Mouse (Mus musculus) liver, postnatal 0 days (tissue): Measurements from ENCODE around the gene Rbms1. TPM values are rescaled to one million over a fixed set of nuclear protein-coding genes. Genes with fewer than 3 reads are reported as not detected.

Experiments
- ATAC-seq: fragments of 200-750 bp; cut with Nextera tagmentation; 2 replicates; pipeline ENCODE4 v1.8.0; 2017; ENCODE audit warnings: mild to moderate bottlenecking, moderate library complexity
- DNase-seq: peaks from one replicate; pipeline ENCODE4 v3.0.0-alpha.2; 2016
- H3K27ac ChIP-seq: fragments of 300-500 bp; sonication (generic); 2 replicates; pipeline ENCODE4 v1.5.1; 2014; ENCODE audit warnings: antibody characterized with exemption, moderate library complexity, mild to moderate bottlenecking, low read depth
- H3K27me3 ChIP-seq: fragments of 300-500 bp; sonication (generic); 2 replicates; pipeline ENCODE4 v1.6.1; 2014; ENCODE audit warnings: low read length, control low read depth, mixed read lengths; ENCODE audit not compliant: insufficient read depth
- H3K36me3 ChIP-seq: fragments of 300-500 bp; sonication (generic); replicated peaks from 2 replicates; pipeline ENCODE4 v1.6.1; 2014; ENCODE audit warnings: mild to moderate bottlenecking, control low read depth, low read length, moderate library complexity, mixed read lengths; ENCODE audit not compliant: insufficient read depth
- H3K4me1 ChIP-seq: fragments of 300-500 bp; sonication (generic); 2 replicates; pipeline ENCODE4 v1.6.1; 2014; ENCODE audit warnings: antibody characterized with exemption, mild to moderate bottlenecking, control low read depth; ENCODE audit not compliant: insufficient read depth
- H3K4me2 ChIP-seq: fragments of 300-500 bp; sonication (generic); 2 replicates; pipeline ENCODE4 v1.6.1; 2014; ENCODE audit warnings: low read depth, mild to moderate bottlenecking, low read length, moderate library complexity, mixed read lengths
- H3K4me3 ChIP-seq: fragments of 300-500 bp; sonication (generic); 2 replicates; pipeline ENCODE4 v1.5.1; 2014; ENCODE audit warnings: low read depth, low read length
- H3K9ac ChIP-seq: fragments of 300-500 bp; sonication (generic); replicated peaks from 2 replicates; pipeline ENCODE4 v1.6.1; 2014; ENCODE audit warnings: mild to moderate bottlenecking, moderate library complexity
- H3K9me3 ChIP-seq: fragments of 300-500 bp; sonication (generic); 2 replicates; pipeline ENCODE4 v1.6.1; 2016; ENCODE audit warnings: mild to moderate bottlenecking, control low read depth, low read length, mixed read lengths
- CTCF ChIP-seq: sonication (generic); IDR thresholded peaks from 2 replicates; pipeline ENCODE4 v1.5.1; 2016; ENCODE audit warnings: antibody characterized with exemption, low read depth
- EP300 ChIP-seq: IDR thresholded peaks from 2 replicates; pipeline ENCODE4 v1.6.1; 2016; ENCODE audit warnings: antibody characterized with exemption, low read depth, mild to moderate bottlenecking
- WGBS: fragments of 180-500 bp; shearing (Covaris S2); extraction: QIAGEN DNeasy Blood & Tissue Kit; methylation state at CpG from one replicate; pipeline ENCODE4 v1.1.7; 2014; ENCODE audit not compliant: insufficient replicate concordance; 5-methylcytosine and 5-hydroxymethylcytosine counted together
- polyA plus RNA-seq: library from polyadenylated mRNA; unstranded; fragments of >200 nt; fragmentation: Nextera tagmentation; extraction: Ambion mirVana; gene quantifications from 2 replicates; pipeline ENCODE4 v1.2.1, GENCODE M21; 2015

Gene Rbms1
- polyA plus RNA-seq, 1 experiment from 2014 or later, result 38.5 TPM

DNA sequence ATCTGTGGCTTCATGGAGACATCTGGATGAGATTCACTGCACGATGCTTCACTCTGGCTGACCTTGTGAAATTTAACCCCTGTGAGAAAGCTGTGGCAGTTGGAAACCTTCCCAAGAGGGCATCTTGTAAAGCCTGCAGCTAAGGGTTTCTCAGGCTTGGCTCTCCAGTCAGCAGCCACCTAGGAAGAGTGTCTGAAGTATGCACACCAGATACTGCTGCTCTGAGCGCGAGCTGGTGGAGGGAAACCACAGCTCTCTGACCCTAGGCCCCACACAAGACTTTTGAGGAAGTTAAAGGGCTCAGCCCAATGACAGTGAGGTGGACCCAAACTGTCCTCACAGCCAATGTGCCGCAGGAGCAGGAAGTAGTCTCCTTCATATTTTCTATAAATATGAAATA lies 120.0 kb downstream of the Rbms1 start:
- DNase-seq (no peak), ATAC-seq (no peak)
- Histone ChIP-seq H3K4me3 (no peak overlapping the region), H3K4me2 (no peak overlapping the region), H3K27me3 (no peaks in the 10 kb centered on the region), H3K27ac (no peak overlapping the region), H3K4me1 (peaks cover 17% of the 10 kb centered on the region), H3K36me3 (peaks cover 3% of the 10 kb centered on the region; the same call in 1 of the 2 replicates), H3K9me3 (no peaks in the 10 kb centered on the region), H3K9ac (no peak overlapping the region)
- WGBS, result 22% methylated on average over 4 of the region's 4 CpGs
- TF ChIP-seq CTCF (no peak), EP300 (no peak)

- ATAC-seq (no peak), DNase-seq (no peak)
- Histone ChIP-seq H3K36me3 (peaks cover 3% of the 10 kb centered on the region; the same call in 1 of the 2 replicates), H3K4me2 (no peak overlapping the region), H3K4me3 (no peak overlapping the region), H3K4me1 (peaks cover 28% of the 10 kb centered on the region), H3K9me3 (no peaks in the 10 kb centered on the region), H3K27me3 (no peaks in the 10 kb centered on the region), H3K27ac (no peak overlapping the region), H3K9ac (no peak overlapping the region)
- WGBS, result 66% methylated on average over 4 of the region's 4 CpGs
- TF ChIP-seq EP300, result no peak
- TF ChIP-seq CTCF, result no peak
Measured at GRCm38 (mm10) chr2:60840922-60841321, 122.1 kb downstream of the Rbms1 start.

- peaks cover 25% of the 10 kb centered on the region for H3K4me1 ChIP-seq
- ATAC-seq, result no peak
- no peak overlapping the region for H3K9ac ChIP-seq
- no peaks in the 10 kb centered on the region for H3K9me3 ChIP-seq
- TF ChIP-seq EP300 (no peak), CTCF (no peak)
- H3K4me2 ChIP-seq, result no peak overlapping the region
- no peaks in the 10 kb centered on the region for H3K27me3 ChIP-seq
- no peak overlapping the region for H3K4me3 ChIP-seq
- H3K36me3 ChIP-seq, result peaks cover 3% of the 10 kb centered on the region; the same call in 1 of the 2 replicates
- H3K27ac ChIP-seq, result no peak overlapping the region
- no peak for DNase-seq
- WGBS, result 48% methylated on average over 4 of the region's 4 CpGs
Measured at GRCm38 (mm10) chr2:60839498-60839897, 123.5 kb downstream of the Rbms1 start.

DNA sequence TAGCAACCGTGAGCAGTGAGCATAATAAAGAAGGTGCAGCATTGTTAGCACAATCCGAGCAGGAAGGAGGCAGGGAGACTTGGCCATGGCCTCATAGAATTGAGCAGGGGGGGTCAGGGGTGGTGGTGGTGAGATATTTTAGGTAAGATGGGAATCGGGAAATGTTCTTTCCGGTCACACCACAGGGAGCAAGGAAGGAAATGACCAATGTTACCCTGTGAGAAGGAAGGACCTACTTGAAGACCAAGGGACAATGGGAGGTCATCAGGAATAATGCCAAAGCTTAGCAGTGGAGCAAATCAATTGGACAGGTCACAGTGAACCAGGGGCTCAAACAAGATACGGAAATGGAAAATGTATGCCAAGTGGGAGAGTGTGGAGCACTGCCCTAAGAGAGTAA lies 124.1 kb downstream of the Rbms1 start:
- Histone ChIP-seq H3K9ac (no peak overlapping the region), H3K27ac (peak overlapping the region; percentile 36; the same call in 1 of the 2 replicates), H3K36me3 (peaks cover 3% of the 10 kb centered on the region; the same call in 1 of the 2 replicates), H3K4me1 (peaks cover 23% of the 10 kb centered on the region), H3K9me3 (no peaks in the 10 kb centered on the region), H3K4me2 (no peak overlapping the region), H3K4me3 (no peak overlapping the region), H3K27me3 (no peaks in the 10 kb centered on the region)
- 57% methylated on average over 5 of the region's 5 CpGs for WGBS
- peak; percentile 48; the same call in 1 of the 2 replicates for ATAC-seq
- TF ChIP-seq EP300, result peak; percentile 25; the same call in 1 of the 2 replicates
- no peak for TF ChIP-seq CTCF
- DNase-seq, result no peak

- no peak overlapping the region for H3K4me2 ChIP-seq
- no peaks in the 10 kb centered on the region for H3K9me3 ChIP-seq
- ATAC-seq (peak; percentile 64), DNase-seq (peak; percentile 44)
- no peak overlapping the region for H3K9ac ChIP-seq
- H3K36me3 ChIP-seq, result peaks cover 4% of the 10 kb centered on the region; the same call in 1 of the 2 replicates
- no peaks in the 10 kb centered on the region for H3K27me3 ChIP-seq
- 54% methylated on average over 5 of the region's 5 CpGs for WGBS
- H3K27ac ChIP-seq, result peak overlapping the region; percentile 36; the same call in 1 of the 2 replicates
- H3K4me1 ChIP-seq, result peaks cover 22% of the 10 kb centered on the region
- TF ChIP-seq CTCF, result no peak
- no peak for TF ChIP-seq EP300
- no peak overlapping the region for H3K4me3 ChIP-seq
Measured at GRCm38 (mm10) chr2:60837616-60838015, 125.4 kb downstream of the Rbms1 start.

DNA sequence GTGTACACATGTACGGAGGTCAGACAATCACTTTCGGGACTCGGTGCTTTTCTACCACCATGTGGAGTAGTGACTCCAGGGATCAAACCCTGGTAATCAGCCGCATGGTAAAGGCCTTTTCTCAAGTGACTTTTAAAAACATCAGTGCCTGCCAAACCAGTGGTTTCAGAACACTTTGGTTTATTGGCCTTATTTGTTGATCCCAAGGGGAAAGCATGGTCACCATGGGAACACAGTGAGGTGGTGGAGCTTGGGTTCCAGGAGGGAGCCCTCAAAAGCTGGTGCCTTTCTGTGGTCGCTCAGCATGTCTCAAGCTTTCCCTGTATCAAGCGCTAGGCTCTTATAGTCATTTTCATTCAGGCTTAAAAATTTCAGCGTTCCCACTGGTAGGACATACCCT lies 126.8 kb downstream of the Rbms1 start:
- no peak overlapping the region for H3K4me2 ChIP-seq
- H3K4me1 ChIP-seq, result peaks cover 22% of the 10 kb centered on the region
- DNase-seq (no peak), ATAC-seq (no peak)
- H3K36me3 ChIP-seq, result peaks cover 11% of the 10 kb centered on the region
- no peaks in the 10 kb centered on the region for H3K9me3 ChIP-seq
- H3K27ac ChIP-seq, result 0 out of 2 replicates have a peak overlapping the region, but pooled peaks have one; percentile 13
- no peaks in the 10 kb centered on the region for H3K27me3 ChIP-seq
- H3K4me3 ChIP-seq, result no peak overlapping the region
- 87% methylated on average over 7 of the region's 7 CpGs for WGBS
- no peak for TF ChIP-seq EP300
- no peak for TF ChIP-seq CTCF
- H3K9ac ChIP-seq, result no peak overlapping the region

- Histone ChIP-seq H3K4me2 (no peak overlapping the region), H3K9me3 (no peaks in the 10 kb centered on the region), H3K4me3 (no peak overlapping the region), H3K9ac (no peak overlapping the region), H3K27ac (no peak overlapping the region), H3K36me3 (peaks cover 8% of the 10 kb centered on the region), H3K4me1 (peaks cover 24% of the 10 kb centered on the region), H3K27me3 (no peaks in the 10 kb centered on the region)
- TF ChIP-seq CTCF (no peak), EP300 (no peak)
- no peak for ATAC-seq
- DNase-seq, result no peak
- 81% methylated on average over 7 of the region's 7 CpGs for WGBS
Measured at GRCm38 (mm10) chr2:60834293-60834692, 128.7 kb downstream of the Rbms1 start.
